Mouse (Mus musculus) stomach, postnatal 0 days (tissue): ENCODE measurements around the gene Gm21973.

ENCODE experiments used
- CTCF ChIP-seq: IDR thresholded peaks from 2 replicates; pipeline ENCODE4 v1.5.1; 2016; ENCODE audit warnings: antibody characterized with exemption, low read depth, mild to moderate bottlenecking, moderate library complexity
- EP300 ChIP-seq: optimal IDR thresholded peaks from 2 replicates; pipeline ENCODE3; 2016; ENCODE audit warnings: antibody characterized with exemption

DNA sequence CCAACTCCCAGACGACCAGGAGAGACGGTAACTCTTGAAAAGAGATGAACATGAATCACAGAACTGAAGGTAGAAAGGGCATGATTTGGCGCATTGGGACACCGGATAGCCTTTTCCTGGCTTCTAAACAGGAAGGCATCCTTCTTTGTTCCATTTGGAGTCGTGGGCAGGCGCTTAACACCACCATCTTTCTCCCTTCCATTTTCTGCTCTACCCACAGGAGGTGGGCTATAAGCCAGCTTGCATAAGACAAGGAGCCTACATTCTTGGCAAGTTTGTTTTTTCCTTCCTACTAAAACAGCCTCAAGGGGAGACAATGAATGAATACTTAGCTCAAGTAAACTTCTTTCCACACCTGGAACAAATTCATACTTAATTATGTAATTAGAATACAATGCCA, 88.5 kb downstream of the Gm21973 start:
- TF ChIP-seq EP300 (no peak), CTCF (no peak)
